Mouse (Mus musculus): Measurements from ENCODE around the gene Tbc1d8b.

The Tbc1d8b gene

GRCm38 (mm10) chrX:139780988-139781387, 96.2 kb downstream of the Tbc1d8b start:
- no peak for DNase-seq

- no peak for DNase-seq
Measured at GRCm38 (mm10) chrX:139781563-139781962, 96.8 kb downstream of the Tbc1d8b start.

- no peak for DNase-seq
Measured at GRCm38 (mm10) chrX:139782278-139783044, 97.7 kb downstream of the Tbc1d8b start, which contains the start of gene Ripply1. Gene Ripply1, minus strand, starts transcription at chrX:139782353.

- no peak for DNase-seq
Measured at GRCm38 (mm10) chrX:139783045-139783422, 98.2 kb downstream of the Tbc1d8b start.

GRCm38 (mm10) chrX:139785764-139786163, 101.0 kb downstream of the Tbc1d8b start:
- DNase-seq: no peak

- no peak for DNase-seq
Measured at GRCm38 (mm10) chrX:139794072-139794845, 109.5 kb downstream of the Tbc1d8b start.

GRCm38 (mm10) chrX:139796037-139796436, 111.2 kb downstream of the Tbc1d8b start:
- no peak for DNase-seq

GRCm38 (mm10) chrX:139797875-139798274, 113.1 kb downstream of the Tbc1d8b start:
- DNase-seq: no peak

GRCm38 (mm10) chrX:139799953-139800352, 115.2 kb downstream of the Tbc1d8b start:
- no peak for DNase-seq

- no peak for DNase-seq
Measured at GRCm38 (mm10) chrX:139800406-139800878, 115.6 kb downstream of the Tbc1d8b start, which contains the start of gene Cldn2. Gene Cldn2, plus strand, starts transcription at chrX:139800828.

Measured in cerebellum, adult 18-20 months (tissue).